Mouse (Mus musculus) layer of hippocampus, postnatal 10 days (tissue): ENCODE data around the gene Vps37c. TPM values are rescaled to one million over a fixed set of nuclear protein-coding genes. Genes with fewer than 3 reads are reported as not detected.

Source experiments
- total RNA-seq, 2 experiments: library from RNA; stranded (reverse); gene quantifications; 2 replicates each; pipeline ENCODE4 v1.2.3; 2021

The Vps37c gene
- total RNA-seq, 2 experiments from 2014 or later = 24.6 to 26.9 TPM

Other genes with a start within 250 kb of the Vps37c start
- gene Lrrc10b, start 231.3 kb upstream of the Vps37c start, total RNA-seq = 10 to 100 TPM; 27.4 to 28.0 TPM
- 1 to 10 TPM; 1.9 to 4.7 TPM for gene Ppp1r32, start 205.8 kb upstream of the Vps37c start, total RNA-seq
- gene Cpsf7, start 163.5 kb upstream of the Vps37c start, total RNA-seq = 10 to 100 TPM; 71.6 to 74.3 TPM
- gene Sdhaf2, start 162.6 kb upstream of the Vps37c start, total RNA-seq = 10 to 100 TPM; 52.6 to 53.3 TPM
- 10 to 100 TPM; 12.3 to 13.0 TPM for gene Tmem216, start 132.5 kb upstream of the Vps37c start, total RNA-seq
- gene Cyb561a3, start 111.6 kb upstream of the Vps37c start, total RNA-seq = 10 to 100 TPM; 13.6 to 17.3 TPM
- gene Tmem138, start 111.4 kb upstream of the Vps37c start, total RNA-seq = 10 to 100 TPM; 11.7 to 15.3 TPM
- 100 to 1,000 TPM; 196 to 215 TPM for gene Ddb1, start 83.4 kb upstream of the Vps37c start, total RNA-seq
- 10 to 100 TPM; 27.7 to 28.6 TPM for gene Tkfc, start 83.1 kb upstream of the Vps37c start, total RNA-seq
- 1 to 10 TPM; 1.0 to 2.3 TPM for gene Vwce, start 54.5 kb upstream of the Vps37c start, total RNA-seq
- gene Pga5, start 10.7 kb upstream of the Vps37c start, total RNA-seq = not detected
- under 1 TPM; 0.29 to 0.32 TPM for gene Cd5, start 50.3 kb downstream of the Vps37c start, total RNA-seq
- gene Cd6, start 141.3 kb downstream of the Vps37c start, total RNA-seq = not detected
- 1 to 10 TPM; 1.1 to 1.5 TPM for gene Slc15a3, start 151.0 kb downstream of the Vps37c start, total RNA-seq
- 100 to 1,000 TPM; 250 to 259 TPM for gene Tmem132a, start 181.2 kb downstream of the Vps37c start, total RNA-seq
- gene Tmem109, start 193.3 kb downstream of the Vps37c start, total RNA-seq = 10 to 100 TPM; 36.4 to 37.3 TPM
- 100 to 1,000 TPM; 191 to 208 TPM for gene Prpf19, start 206.5 kb downstream of the Vps37c start, total RNA-seq
- not detected for gene Zp1, start 231.9 kb downstream of the Vps37c start, total RNA-seq
- under 1 TPM; 0.29 to 0.39 TPM for gene Ptgdr2, start 248.4 kb downstream of the Vps37c start, total RNA-seq